Mouse (Mus musculus) small intestine, adult 2 months (tissue): ENCODE measurements around the gene Mettl7a1.
"Not testable (repeated sequence)": the region's sequence is repeated elsewhere in the genome, so short reads cannot be mapped to it uniquely, and the experiment has no call there.

ENCODE experiments used
- CTCF ChIP-seq: fragments of 200-500 bp; IDR thresholded peaks from 2 replicates; pipeline ENCODE4 v1.5.1; 2012; ENCODE audit warnings: low read depth, mild to moderate bottlenecking, control low read depth, inconsistent platforms, low read length, moderate library complexity, mixed read lengths; ENCODE audit not compliant: insufficient replicate concordance, insufficient read length; ENCODE audit errors: extremely low read depth
- POLR2A ChIP-seq: fragments of 200-500 bp; IDR thresholded peaks from 2 replicates; pipeline ENCODE4 v1.6.1; 2012; ENCODE audit warnings: low read depth, mild to moderate bottlenecking, control low read depth, inconsistent platforms, low read length, moderate library complexity

DNA sequence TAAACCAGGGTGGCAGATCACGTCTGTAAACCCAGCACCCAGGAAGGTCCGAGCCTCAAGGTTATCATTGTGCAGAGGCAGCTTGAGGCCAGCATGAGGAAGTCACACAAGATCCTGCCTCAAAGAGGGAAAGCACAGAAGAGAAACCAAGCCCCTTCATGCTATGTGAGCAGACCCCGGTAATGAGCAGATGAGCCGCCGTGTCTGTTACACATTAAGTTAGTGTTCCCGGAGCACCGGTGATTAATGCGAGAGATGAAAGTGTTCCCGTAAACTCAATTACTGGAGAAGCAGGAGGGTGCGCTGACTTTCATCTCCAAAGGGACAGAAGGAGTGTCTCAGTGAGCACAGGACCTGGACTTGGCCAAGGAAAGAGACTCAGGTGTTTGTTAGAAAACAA lies 25.4 kb downstream of the Mettl7a1 start:
- not testable (repeated sequence) for TF ChIP-seq POLR2A, CTCF
